Mouse (Mus musculus) midbrain, embryonic 14.5 days (tissue): ENCODE data around the gene Vamp5. TPM values are rescaled to one million over a fixed set of nuclear protein-coding genes. Genes with fewer than 3 reads are reported as not detected.

ENCODE experiments used
- ATAC-seq: fragments of 200-750 bp; cut with Nextera tagmentation; 2 replicates; pipeline ENCODE4 v1.8.0; 2017; ENCODE audit warnings: moderate number of reproducible peaks, moderate library complexity; ENCODE audit not compliant: low FRiP score, low TSS enrichment
- DNase-seq: peaks from one replicate; pipeline ENCODE4 v3.0.0-alpha.2; 2015
- H3K27ac ChIP-seq: fragments of 300-500 bp; sonication (generic); replicated peaks from 2 replicates; pipeline ENCODE4 v1.5.1; 2014; ENCODE audit warnings: mild to moderate bottlenecking, low read depth, low read length, moderate library complexity
- H3K27me3 ChIP-seq: fragments of 300-500 bp; sonication (generic); 2 replicates; pipeline ENCODE4 v1.6.1; 2014; ENCODE audit warnings: low read length, control low read depth, mixed read lengths; ENCODE audit not compliant: control insufficient read depth, insufficient read depth
- H3K36me3 ChIP-seq: fragments of 300-500 bp; sonication (generic); 2 replicates; pipeline ENCODE4 v1.6.1; 2014; ENCODE audit warnings: low read length, control low read depth; ENCODE audit not compliant: control insufficient read depth, insufficient read depth
- H3K4me1 ChIP-seq: fragments of 300-500 bp; sonication (generic); 2 replicates; pipeline ENCODE4 v1.6.1; 2014; ENCODE audit warnings: mild to moderate bottlenecking, antibody characterized with exemption, low read length, control low read depth; ENCODE audit not compliant: control insufficient read depth, insufficient read depth
- H3K4me2 ChIP-seq: fragments of 300-500 bp; sonication (generic); 2 replicates; pipeline ENCODE4 v1.6.1; 2014; ENCODE audit warnings: mild to moderate bottlenecking, low read length, moderate library complexity
- H3K4me3 ChIP-seq: fragments of 300-500 bp; sonication (generic); replicated peaks from 2 replicates; pipeline ENCODE4 v1.5.1; 2014; ENCODE audit warnings: low read depth, low read length
- H3K9ac ChIP-seq: fragments of 300-500 bp; sonication (generic); replicated peaks from 2 replicates; pipeline ENCODE4 v1.6.1; 2014; ENCODE audit warnings: mild to moderate bottlenecking, low read length, moderate library complexity
- H3K9me3 ChIP-seq: fragments of 300-500 bp; sonication (generic); 2 replicates; pipeline ENCODE4 v1.6.1; 2016; ENCODE audit warnings: low read length, control low read depth, mixed read lengths; ENCODE audit not compliant: control insufficient read depth
- WGBS: fragments of 180-500 bp; shearing (Covaris S2); extraction: QIAGEN DNeasy Blood & Tissue Kit; methylation state at CpG from one replicate; pipeline ENCODE4 v1.1.7; 2014; 5-methylcytosine and 5-hydroxymethylcytosine counted together
- polyA plus RNA-seq: library from polyadenylated mRNA; unstranded; fragments of >200 nt; fragmentation: Nextera tagmentation; extraction: Ambion mirVana; gene quantifications from 2 replicates; pipeline ENCODE4 v1.2.1, GENCODE M21; 2014

Gene Vamp5
- polyA plus RNA-seq, 1 experiment from 2014 or later: 15.2 TPM

DNA sequence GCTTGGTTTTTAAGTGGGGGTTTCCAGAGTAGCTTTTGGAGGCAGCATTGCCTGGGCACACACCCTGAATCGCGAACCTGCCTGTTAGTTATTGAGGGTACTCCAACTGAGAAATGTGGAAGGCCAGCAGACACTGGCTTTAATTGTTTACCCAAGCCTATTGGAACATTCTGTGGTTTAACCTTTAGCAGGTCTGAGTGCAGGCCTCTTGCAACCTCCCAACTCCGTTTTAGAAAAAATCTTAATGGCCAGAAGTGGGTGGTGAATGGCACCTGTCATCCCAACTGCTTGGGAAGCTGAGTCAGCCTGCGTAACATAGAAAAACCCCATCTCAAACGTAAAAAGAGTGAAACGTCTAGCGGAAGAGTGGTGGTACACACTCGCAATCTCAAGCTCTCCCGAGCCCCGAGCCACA, 16.6 kb upstream of the Vamp5 start:
- Histone ChIP-seq H3K27ac (no peak overlapping the region), H3K36me3 (no peaks in the 10 kb centered on the region), H3K4me3 (no peak overlapping the region), H3K27me3 (no peaks in the 10 kb centered on the region), H3K4me1 (no peaks in the 10 kb centered on the region), H3K9ac (no peak overlapping the region), H3K9me3 (no peaks in the 10 kb centered on the region), H3K4me2 (no peak overlapping the region)
- DNase-seq: no peak
- ATAC-seq: no peak
- WGBS: 85% methylated on average over 10 of the region's 10 CpGs

DNA sequence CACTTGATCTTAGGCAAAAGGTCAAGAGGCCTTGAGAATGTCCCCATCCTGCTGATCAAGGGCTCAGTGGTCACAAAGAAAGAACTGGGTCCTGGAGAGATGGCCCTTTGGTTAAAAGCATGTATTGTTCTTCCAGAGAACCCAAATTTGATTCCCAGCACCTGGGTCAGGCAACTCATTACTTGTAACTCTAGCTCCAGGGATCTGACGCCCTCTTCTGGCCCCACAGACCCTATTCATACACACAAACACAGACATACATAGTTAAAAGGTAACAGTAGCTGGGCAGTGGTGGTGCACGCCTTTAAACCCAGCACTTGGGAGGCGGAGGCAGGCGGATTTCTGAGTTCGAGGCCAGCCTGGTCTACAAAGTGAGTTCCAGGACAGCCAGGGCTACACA, 12.1 kb upstream of the Vamp5 start:
- Histone ChIP-seq H3K4me1 (0 out of 2 replicates have a peak, but pooled peaks cover 9% of the 10 kb centered on the region), H3K9ac (no peak overlapping the region), H3K4me3 (no peak overlapping the region), H3K27ac (no peak overlapping the region), H3K4me2 (no peak overlapping the region), H3K27me3 (peaks cover 16% of the 10 kb centered on the region; the same call in 1 of the 2 replicates), H3K36me3 (no peaks in the 10 kb centered on the region), H3K9me3 (no peaks in the 10 kb centered on the region)
- WGBS: 88% methylated on average over 5 of the region's 5 CpGs
- ATAC-seq (no peak), DNase-seq (no peak)

DNA sequence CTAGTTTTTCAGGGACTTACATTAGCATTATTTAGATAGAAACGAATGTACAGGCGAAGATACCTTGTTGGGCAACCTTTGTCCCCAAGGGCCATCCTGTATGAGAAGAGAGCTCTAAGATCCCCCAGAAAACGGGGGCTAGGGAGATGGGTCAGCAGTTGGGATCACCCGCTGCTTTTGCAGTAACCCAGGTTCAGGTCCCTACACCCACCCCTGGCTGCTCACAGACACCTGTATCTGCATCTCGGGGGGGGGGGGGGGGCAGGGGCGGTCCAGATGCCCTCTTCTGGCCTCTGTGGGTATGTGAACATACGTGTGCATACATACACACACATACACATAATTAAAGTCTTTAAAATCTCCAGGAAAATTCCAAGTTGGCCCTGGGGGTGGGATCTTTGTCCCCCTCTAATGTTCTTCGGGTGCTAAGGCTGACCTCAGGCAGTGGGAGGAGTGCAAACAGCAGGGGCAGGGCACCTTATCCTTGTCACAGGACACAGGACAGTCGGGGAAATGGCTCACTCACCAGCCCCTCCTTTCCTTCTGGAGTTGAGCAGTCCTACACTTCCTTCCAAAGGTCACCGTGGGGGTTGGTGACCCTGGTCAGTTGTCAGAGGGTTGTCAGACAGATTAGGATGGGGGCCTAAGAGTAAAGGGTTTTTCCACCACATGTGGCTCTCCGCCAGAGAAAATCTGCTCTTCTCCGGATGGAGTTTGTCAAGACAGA, 10.7 kb upstream of the Vamp5 start:
- Histone ChIP-seq H3K4me2 (peak overlapping the region; percentile 52), H3K36me3 (no peaks in the 10 kb centered on the region), H3K27me3 (peaks cover 16% of the 10 kb centered on the region; the same call in 1 of the 2 replicates), H3K9me3 (no peaks in the 10 kb centered on the region), H3K4me3 (peak overlapping the region; percentile 25), H3K9ac (no peak overlapping the region), H3K4me1 (0 out of 2 replicates have a peak, but pooled peaks cover 9% of the 10 kb centered on the region), H3K27ac (no peak overlapping the region)
- peak; percentile 13 for DNase-seq
- WGBS: 18% methylated on average over 12 of the region's 12 CpGs
- ATAC-seq: no peak

DNA sequence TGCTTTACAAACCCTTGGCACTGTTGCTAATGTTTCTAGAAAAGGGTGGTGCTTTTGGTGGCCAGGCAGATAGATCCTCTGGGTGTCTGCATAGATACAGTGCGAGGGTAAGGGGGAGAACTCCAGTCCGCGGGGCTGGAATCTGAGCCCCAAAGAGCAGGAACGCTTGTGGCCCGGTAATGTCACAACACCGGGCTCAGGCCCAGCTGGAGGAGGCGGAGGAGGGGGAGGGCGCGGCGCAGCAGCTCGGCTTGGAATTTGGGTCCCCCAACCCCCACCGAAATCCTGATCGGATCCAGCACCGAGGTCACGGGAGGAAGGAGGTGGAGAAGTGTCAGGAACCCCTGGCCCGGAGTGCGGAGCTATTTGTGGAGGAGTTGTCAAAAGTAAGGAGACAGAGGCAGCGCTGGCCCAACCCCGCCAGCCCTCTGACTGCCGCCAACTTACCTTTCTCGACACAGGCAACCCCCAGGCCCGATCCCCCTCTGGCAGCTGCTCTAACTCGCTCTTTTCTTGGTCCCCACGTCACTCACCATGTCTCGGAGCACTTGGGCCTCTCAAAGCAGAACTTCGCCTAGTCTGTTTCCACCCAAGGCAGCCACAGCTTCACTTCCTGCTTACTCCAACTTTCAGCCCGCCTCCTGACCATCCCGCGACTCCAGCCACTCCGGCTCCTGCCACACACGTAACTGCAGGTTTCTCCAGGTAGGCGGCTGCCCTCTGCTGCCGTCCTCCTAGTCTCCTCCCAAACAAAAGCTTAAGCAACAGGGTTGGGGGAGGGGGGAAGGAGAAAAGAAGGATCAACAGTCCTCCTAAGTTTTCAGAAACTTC, 9.9 kb upstream of the Vamp5 start, which contains the start of gene Vamp8:
Gene Vamp8, minus strand, starts transcription at position 763 of the 831 bp plus-strand sequence.
- DNase-seq (peak; percentile 40), ATAC-seq (no peak)
- H3K4me2 ChIP-seq: peak within 1 kb of the TSS; percentile 52
- H3K27me3 ChIP-seq: peaks cover 16% of the 10 kb centered on the region; the same call in 1 of the 2 replicates
- 1% methylated on average over 32 of the region's 33 CpGs for WGBS
- no peaks in the 10 kb centered on the region for H3K36me3 ChIP-seq
- H3K9me3 ChIP-seq: no peaks in the 10 kb centered on the region
- peak within 1 kb of the TSS; percentile 34; the same call in 1 of the 2 replicates for H3K9ac ChIP-seq
- peak within 1 kb of the TSS; percentile 25 for H3K4me3 ChIP-seq
- no peak within 1 kb of the TSS for H3K27ac ChIP-seq
- H3K4me1 ChIP-seq: 0 out of 2 replicates have a peak, but pooled peaks cover 9% of the 10 kb centered on the region

DNA sequence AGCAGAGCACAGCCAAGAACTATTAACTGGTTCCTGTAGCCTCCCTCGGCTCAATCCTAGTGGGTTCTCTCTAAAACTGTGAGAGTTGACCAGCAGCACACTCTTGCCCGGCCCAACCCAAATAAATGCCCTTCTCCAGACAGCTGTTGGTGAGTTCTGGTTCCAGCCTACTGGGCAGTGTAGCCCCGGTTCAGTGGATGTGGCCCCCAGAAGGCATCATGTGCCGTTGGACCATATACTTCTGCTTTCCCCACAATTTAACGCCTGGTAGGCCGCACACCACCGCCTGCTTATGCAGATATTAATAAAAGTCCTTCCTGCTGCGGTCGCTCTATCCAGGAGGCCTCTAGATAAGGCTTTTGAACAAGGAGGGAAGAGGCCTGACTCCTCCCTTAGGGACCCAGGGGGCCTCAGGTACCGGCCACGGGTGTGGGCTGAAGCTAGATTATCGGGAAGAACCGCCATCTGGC, 9.2 kb upstream of the Vamp5 start:
- peak overlapping the region; percentile 34; the same call in 1 of the 2 replicates for H3K9ac ChIP-seq
- ATAC-seq: no peak
- WGBS: 39% methylated on average over 13 of the region's 13 CpGs

DNA sequence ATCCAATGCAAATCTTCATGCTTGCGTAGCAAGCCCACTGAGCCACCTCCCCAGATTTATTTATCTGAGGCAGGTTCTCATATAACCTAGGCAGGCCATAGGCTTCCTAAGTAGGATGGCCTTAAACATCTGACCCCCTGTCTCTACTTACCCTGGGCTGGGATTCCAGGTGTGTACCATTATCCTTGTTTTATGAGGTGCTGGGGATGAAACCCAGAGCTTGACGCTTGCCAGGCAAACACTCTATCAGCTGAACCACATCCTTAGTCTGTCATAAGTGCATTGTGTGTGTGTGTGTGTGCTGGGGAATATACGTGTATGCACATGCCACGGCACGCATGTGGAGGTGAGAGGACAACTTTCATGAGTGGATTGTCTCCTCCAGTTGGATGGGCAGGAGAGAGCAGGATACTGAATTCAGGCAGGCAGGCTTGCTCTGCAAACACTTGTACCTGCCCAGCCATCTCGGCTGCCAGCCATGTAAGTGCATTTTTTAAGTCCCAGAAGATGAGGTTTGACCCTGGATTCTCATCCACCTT, 8.6 kb upstream of the Vamp5 start:
- ATAC-seq: no peak
- no peak for DNase-seq
- Histone ChIP-seq H3K4me3 (no peak overlapping the region), H3K4me2 (no peak overlapping the region), H3K9me3 (no peaks in the 10 kb centered on the region), H3K9ac (no peak overlapping the region), H3K4me1 (0 out of 2 replicates have a peak, but pooled peaks cover 9% of the 10 kb centered on the region), H3K36me3 (no peaks in the 10 kb centered on the region), H3K27ac (no peak overlapping the region), H3K27me3 (peaks cover 16% of the 10 kb centered on the region; the same call in 1 of the 2 replicates)
- 91% methylated on average over 6 of the region's 6 CpGs for WGBS

More for the DNA sequence above, 9.2 kb upstream of the Vamp5 start:
- H3K4me1 ChIP-seq: 0 out of 2 replicates have a peak, but pooled peaks cover 9% of the 10 kb centered on the region
- no peak overlapping the region for H3K27ac ChIP-seq
- DNase-seq: no peak
- peaks cover 16% of the 10 kb centered on the region; the same call in 1 of the 2 replicates for H3K27me3 ChIP-seq
- H3K4me3 ChIP-seq: peak overlapping the region; percentile 25; the same call in 1 of the 2 replicates
- H3K36me3 ChIP-seq: no peaks in the 10 kb centered on the region
- H3K9me3 ChIP-seq: no peaks in the 10 kb centered on the region
- peak overlapping the region; percentile 52 for H3K4me2 ChIP-seq

DNA sequence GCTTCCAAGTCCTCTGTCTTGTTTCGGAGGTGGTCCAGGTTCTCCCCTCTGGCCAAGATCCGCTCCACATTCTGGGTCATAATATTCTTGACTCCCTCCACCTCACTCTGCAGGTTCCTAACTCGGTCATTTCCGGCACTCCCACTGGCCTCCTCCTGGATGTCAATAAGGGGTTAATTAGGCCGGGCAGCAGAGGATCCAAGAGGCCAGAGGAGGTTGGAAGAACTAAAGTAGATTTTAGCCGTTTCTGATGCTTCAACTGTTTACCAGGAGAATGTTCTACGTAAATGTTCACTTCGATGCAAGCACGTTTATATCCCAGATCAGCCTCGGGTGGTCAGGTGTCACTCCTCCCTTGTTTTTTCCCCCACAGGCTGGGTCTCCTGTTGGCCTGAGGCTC, 8.0 kb upstream of the Vamp5 start:
- H3K9me3 ChIP-seq: no peaks in the 10 kb centered on the region
- H3K27ac ChIP-seq: no peak overlapping the region
- no peak overlapping the region for H3K9ac ChIP-seq
- no peak overlapping the region for H3K4me3 ChIP-seq
- no peak for ATAC-seq
- H3K27me3 ChIP-seq: peaks cover 16% of the 10 kb centered on the region; the same call in 1 of the 2 replicates
- H3K4me2 ChIP-seq: no peak overlapping the region
- H3K36me3 ChIP-seq: no peaks in the 10 kb centered on the region
- WGBS: 75% methylated on average over 10 of the region's 10 CpGs
- H3K4me1 ChIP-seq: 0 out of 2 replicates have a peak, but pooled peaks cover 9% of the 10 kb centered on the region
- DNase-seq: no peak

DNA sequence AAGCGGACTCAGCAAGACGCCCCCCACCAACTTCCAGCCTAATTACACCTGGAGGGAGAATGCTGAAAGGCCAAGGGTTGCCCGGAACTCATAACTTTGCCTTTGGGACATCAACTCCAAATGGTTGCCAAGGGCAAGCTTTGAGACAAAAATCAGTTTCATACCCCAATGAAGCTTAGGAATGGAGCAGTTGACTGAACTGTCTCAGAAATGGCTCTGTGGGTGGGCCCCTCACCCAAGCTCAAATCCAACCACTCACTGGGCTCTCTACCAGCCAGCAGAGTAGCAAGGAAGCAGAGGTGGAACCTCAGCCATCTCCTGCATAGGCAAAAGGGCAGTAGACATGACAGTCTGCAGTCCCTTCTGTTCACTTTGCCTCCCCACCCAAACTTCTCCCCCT, 7.5 kb upstream of the Vamp5 start:
- no peak for ATAC-seq

More for the DNA sequence above, 7.5 kb upstream of the Vamp5 start:
- Histone ChIP-seq H3K4me3 (no peak overlapping the region), H3K9ac (no peak overlapping the region), H3K4me1 (0 out of 2 replicates have a peak, but pooled peaks cover 9% of the 10 kb centered on the region), H3K4me2 (no peak overlapping the region), H3K9me3 (no peaks in the 10 kb centered on the region), H3K27ac (no peak overlapping the region), H3K27me3 (peaks cover 16% of the 10 kb centered on the region; the same call in 1 of the 2 replicates), H3K36me3 (no peaks in the 10 kb centered on the region)
- WGBS: 78% methylated on average over 3 of the region's 3 CpGs
- no peak for DNase-seq
